Mouse (Mus musculus) heart, postnatal 36 days (tissue): ENCODE measurements around the gene Rnls. TPM values are rescaled to one million over a fixed set of nuclear protein-coding genes. Genes with fewer than 3 reads are reported as not detected.
A peak's percentile ranks its signal among the peaks of the same experiment; 100 is the strongest.

Experiments
- DNase-seq, 2 experiments: peaks; one replicate each; pipeline ENCODE4 v3.0.0; 2021 to 2022
- intact Hi-C: fragments of 180-260 bp; cut with DNase I; formaldehyde crosslinking; loops from one replicate; pipeline ENCODE4 v1.15.1; 2025
- total RNA-seq, 2 experiments: library from RNA; stranded (reverse); gene quantifications; 2 replicates each; pipeline ENCODE4 v1.2.3; 2021

Gene Rnls
- total RNA-seq, 2 experiments from 2014 or later = 14.3 to 16.2 TPM

DNA sequence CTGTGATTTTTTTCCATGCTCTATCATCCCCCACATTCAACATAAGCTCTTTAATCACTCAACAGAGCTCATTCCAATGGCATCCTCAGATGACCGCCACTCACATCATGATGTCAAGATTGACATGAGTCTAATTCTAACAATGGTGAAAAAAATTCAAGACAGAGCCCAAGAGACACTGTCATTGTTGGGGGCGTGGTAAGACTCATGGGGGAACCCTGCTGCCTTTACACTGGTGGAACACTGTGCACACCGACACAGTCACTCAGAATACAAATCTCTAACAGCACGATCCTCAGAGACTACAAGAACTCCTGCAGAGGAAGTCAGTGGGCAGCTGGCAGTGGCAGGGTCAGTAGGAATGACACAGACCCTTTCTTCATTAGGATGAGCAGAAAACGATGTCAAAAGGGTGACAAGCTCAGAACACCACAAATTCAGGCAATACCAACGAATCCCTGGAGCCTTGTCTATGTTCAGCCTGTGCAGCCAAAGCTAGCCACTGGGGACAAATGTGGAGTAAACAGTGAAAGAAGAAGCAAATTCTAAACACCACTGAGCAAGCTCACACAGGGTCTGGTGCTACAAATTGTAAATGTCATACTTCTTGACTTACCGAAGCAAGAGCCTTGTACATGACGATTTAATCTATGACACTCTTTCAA, 277.3 kb downstream of the Rnls start:
- peak in 1 of 2 experiments; percentile 44 for DNase-seq
- intact Hi-C loops = loop anchor here (5.0 kb wide), 2 partner anchors 37 to 113 kb away; no protein-coding TSS in a partner anchor

DNA sequence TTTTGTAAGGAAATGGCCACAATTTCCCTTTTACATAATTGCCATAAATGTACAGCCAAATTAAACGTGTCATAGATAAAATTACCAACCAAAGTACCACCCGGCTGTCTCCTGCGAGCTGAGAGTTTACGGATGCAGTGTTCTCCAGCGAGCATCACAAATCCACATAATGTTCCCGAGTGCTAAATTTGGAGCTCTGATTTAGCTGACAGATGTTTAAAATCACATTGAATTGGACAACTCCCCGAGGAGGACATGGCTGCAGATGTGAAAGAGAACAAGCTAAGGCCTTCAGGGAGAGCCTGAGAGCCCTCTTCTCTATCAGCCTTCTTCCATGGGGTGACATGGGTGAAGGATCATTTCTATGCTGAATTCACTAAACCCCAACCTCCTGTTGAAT, 278.3 kb downstream of the Rnls start:
- intact Hi-C loops = loop anchor here (5.0 kb wide), 1 partner anchor 36 kb away; no protein-coding TSS in a partner anchor
- peak in 1 of 2 experiments; percentile 42 for DNase-seq

DNA sequence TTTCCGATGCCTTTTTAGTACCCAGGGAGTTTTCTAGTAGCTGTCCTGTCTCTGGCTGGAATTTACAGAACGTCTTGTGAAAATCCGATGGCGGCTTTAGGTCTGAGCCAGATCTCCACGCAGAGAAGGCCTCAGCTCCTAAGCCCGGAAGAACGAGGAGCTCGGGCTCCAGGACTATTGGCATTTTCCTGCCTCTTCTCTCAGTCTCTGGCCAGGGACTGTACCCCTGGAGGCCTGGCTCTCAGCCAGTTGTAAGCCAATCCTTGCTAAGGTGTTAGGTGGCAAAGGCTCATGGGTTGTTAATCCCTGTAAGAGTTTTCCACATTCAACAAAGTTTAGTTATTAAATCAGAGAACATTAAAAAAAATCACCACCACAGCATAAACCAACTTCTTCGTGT, 281.7 kb downstream of the Rnls start:
- no peak for DNase-seq
- intact Hi-C loops = loop anchor here (5.0 kb wide), 1 partner anchor 33 kb away; no protein-coding TSS in a partner anchor

DNA sequence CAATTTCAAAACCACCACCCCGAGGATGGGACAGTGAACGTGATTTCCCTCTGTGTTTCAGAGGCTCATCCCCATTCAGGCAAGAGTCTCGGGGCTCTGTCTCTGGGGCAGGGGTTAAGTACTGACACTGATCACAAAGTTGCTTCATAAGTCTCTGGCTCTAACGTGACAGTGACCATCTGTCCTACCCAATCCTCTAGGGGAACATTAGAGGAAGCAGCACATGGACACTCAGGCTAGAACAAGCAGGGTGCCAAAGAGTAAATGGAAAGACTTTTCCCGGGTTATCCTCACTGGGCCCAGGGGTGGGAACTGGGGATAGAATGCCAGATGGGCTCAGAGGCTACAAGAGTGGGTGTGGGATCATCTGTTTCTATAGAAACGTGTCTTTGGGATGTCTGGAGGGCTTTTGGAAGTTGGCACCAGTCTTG, 282.1 kb downstream of the Rnls start:
- DNase-seq = peak; percentile 33 to 60
- intact Hi-C loops = loop anchor here (5.0 kb wide), 1 partner anchor 33 kb away; no protein-coding TSS in a partner anchor

DNA sequence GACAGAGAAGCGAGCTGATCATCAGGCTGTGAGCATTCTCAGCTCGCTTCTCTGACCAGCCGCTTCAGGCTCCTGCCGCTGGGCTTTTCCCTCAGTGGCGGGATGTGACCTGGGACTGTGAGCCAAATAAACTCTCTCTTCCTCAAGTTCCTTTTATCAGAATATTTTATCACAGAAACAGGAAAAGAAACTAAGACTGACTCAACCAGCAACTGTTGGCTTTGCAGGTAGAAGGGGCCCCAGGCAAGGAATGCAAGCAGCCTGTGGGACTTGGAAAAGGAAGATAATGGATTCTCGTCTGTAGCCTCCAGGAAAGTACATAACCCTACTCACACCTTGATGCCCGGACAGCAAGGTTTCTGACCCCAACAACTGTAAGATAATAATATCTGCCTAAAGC, 283.0 kb downstream of the Rnls start:
- intact Hi-C loops = no loop called here
- no peak for DNase-seq

DNA sequence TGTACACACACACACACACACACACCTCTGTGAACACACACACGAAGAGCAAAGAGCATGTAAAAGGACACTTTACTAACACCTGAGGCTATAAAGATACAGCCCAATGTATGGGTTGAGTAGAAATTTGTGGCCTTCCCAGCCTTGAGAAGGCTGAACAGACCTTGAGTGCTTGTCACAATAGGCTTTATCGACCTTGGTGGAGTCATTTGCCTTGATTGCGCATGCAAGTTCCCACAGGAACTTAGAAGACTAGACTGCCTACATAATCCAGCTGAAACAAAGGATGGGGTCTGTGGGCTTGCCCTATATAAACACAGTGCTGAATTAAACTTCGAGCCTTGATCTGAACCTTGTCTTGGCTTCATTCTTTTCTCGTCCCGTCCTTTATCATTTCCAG, 288.2 kb downstream of the Rnls start:
- no peak for DNase-seq
- intact Hi-C loops = loop anchor here (2.0 kb wide), 1 partner anchor 15 kb away; no protein-coding TSS in a partner anchor

DNA sequence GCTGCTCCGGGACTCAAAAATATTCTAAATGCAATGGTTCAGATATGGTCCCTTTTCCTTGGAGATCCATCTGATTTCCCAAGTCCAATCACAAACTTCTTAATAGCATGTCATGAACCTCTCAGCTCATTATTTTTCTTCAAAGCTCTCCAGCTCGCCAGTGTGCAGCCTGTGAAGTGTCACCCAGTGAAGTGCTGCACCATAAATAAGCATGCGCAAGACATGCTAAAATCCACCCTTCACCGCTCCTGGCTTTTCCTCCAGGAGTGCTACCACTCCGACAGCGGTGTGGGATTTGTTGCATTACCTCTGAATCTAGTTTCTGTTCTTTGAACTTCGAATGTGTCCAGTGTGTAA, 289.3 kb downstream of the Rnls start:
- intact Hi-C loops = loop anchor here (2.0 kb wide), 1 partner anchor 14 kb away; no protein-coding TSS in a partner anchor

DNA sequence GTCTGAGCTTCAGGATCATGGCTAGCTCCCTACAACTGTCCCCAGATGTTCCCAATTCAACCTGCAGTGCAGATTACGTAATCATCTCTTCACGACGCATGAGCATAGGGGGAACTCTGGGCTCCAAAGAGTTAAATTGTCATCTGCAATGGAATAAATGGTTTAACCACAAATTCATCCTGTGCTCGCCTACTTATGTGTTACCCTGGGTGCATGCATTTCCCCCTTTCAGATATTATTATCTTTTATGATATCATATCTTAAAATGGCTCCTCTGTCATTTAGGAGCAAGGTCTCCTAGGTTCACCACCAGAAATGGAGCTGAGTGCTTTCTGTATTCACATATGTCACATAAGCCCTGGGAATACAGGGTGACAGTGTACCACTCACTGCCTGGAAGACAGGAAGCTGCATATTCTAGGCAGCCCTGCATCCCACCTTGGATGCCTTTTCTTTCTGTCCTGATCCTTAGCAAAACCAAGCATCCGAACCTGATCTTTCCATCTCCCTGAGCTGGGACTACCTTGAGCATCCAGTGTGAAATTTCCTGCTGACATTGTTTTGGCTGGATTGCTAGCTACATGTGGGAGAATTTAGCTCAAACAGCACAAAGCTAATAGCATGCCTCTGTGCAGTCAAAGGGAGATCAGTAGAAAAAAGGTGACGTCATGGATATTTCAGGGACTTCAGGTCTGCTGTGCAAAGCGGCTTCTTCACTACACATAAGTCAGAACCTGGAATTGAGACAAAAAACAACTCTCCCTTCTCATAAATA, 289.9 kb downstream of the Rnls start:
- DNase-seq = no peak
- intact Hi-C loops = loop anchor here (2.0 kb wide), 1 partner anchor 13 kb away; no protein-coding TSS in a partner anchor

More for the DNA sequence above, 289.3 kb downstream of the Rnls start:
- DNase-seq = no peak

DNA sequence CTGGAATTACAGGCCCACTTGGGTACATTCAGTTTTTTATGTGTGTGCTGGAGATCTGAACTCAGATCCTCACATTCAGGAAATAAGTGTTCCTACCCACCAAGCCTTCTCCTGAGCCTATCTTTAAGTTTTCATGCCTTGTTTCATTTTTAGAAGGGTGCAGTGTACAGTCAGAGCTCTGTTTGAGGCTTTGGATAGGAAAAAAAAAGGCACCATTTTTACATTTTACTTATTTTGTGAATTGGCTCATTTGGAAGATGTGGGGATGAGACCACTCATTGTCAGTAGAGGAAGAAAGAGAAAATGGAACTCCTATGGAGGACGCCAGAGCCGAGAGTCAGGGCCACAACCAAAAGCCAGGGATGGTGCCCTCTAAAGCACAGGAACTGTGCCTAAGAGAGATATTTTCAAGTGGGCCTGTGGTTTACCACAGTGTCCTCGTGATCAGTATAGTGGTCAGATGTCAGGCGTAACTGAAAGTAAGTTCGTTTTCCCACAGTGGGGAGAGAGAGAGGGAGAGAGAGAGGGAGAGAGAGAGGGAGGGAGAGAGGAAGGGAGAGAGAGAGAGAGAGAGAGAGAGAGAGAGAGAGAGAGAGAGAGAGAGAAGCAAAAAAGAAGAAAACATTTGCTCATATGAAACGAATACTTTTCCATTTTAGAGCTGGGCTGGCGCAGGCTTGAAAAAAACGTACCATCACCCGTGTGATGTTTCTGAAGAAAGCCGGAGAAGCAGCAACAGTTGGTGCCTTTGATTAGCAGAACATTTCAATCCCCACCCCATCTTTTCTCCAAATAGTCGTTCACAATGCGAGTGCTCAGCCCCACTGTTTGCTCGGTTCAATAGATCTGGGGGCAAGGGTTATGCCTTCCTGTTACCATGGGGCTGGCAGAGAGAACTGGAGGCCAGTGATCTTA, 290.7 kb downstream of the Rnls start:
- peak in 1 of 2 experiments; percentile 33 for DNase-seq
- intact Hi-C loops = loop anchor here (2.0 kb wide), 1 partner anchor 13 kb away; no protein-coding TSS in a partner anchor

DNA sequence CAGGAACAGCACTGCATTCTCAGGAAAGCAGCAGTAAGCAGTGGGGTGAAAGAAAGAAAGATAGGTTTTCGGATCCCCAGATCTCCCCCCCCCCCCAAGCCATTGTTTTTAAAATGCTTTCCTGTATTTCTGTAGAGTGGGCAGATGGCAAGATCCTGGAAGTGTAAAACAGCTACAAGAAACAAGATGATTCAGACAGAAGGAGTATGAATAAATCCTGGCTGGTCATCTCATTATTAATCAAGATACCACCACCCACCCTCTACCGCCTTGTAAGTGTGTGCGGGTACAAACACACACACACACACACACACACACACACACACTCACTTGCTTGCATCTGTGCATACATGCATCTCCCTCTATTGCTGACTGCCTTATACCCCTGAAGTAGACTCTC, 291.5 kb downstream of the Rnls start:
- intact Hi-C loops = no loop called here
- no peak for DNase-seq

DNA sequence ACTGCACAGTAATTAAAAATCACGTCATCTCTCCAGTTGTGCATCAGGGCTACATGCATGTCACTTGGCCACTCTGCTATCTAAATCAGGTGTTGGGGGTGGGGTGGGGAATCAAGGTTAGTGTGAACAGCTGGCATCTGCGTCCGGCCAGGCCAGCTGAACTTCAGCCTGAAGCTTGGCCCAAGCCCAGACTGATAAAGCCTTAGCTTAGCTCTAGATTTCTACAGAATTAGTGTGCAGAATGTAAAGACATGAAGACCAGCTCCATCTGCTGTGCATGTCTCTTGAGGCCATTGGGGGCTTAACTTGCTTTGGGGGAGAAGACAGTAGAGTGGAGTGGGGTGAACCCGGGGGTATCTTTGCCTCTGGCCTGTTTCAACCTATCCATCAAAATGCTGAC, 292.1 kb downstream of the Rnls start:
- intact Hi-C loops = no loop called here
- DNase-seq = no peak

DNA sequence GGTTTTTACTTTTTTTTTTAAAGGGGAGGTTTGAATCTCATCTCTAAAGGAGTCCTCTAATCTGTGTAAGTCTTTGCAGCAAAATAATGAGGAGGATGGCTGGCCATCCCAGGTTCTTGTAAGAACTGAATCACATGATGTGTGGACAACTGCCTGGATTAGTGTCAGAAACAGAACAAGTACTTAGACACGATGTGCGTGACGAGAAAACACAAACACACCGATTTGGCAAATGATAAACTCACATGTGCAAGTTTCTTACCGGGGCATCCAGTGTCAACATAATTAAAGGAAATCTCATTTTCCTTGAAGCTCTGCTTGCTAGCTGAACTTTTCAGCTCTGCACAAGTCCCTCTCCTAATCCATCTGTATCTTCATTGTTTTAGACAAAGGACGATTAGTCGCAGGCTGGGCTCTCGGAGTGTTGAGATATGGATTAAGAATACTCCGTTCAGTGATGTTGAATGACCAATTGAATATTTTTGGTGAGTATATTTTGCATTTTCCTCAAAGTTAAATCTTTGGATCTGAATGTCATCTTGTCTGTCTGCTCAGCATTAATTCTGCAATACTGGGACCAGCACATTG, 292.8 kb downstream of the Rnls start:
- no peak for DNase-seq
- intact Hi-C loops = no loop called here

DNA sequence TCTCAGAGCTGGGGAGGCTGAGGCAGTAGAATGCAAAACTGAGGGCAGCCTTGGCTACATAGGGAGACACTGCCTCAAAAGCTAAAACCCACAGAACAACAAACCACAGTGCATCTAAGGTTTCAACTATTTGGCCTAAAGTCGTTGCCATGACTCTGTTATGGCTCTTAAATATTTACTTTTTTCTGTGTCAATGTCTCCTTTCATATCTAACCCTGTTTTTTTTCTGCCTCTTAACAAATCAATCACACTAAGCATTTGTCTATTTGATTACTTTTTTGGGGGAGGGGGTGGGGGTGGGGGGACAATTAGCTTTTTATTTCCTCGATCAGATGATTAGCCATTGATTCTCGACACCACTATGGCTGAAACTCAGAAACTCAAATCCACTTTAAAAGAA, 294.4 kb downstream of the Rnls start:
- intact Hi-C loops = no loop called here
- no peak for DNase-seq

DNA sequence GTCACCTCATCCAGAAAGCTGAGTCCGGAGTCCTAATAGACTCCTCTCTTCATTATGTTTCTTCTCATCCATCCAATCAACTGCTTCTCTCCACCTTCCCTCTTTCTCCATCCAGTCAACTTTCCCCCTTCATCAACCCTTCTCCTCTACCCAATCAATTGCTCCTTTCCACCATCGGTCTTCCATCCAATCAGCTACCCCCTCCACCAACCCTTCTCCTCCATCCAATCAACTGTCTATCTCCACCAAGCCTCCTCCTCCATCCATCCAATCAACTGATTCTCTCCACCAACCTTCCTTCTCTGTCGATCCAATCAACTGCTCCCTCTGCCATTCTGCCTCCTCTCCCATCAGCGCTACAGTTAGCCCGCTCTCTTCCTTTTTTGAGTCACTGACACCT, 295.5 kb downstream of the Rnls start:
- intact Hi-C loops = no loop called here
- no peak for DNase-seq

DNA sequence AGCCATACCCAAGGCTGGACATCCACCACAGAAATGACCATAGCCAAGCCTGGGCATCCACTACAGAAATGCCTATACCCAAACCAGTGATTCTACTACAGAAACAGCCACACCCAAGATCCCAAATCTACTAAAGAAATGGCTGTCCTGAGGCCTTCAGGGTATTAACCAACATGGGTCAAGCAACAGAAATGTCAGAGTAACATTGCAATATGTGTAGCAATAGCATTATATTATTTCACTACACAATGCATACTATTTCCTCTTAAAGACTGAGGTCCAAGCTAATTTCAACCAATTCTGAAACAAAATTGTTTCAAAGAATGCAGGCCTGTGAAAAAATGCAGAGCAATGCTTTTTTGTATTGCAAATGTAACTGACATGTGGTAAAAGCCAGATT, 299.5 kb downstream of the Rnls start:
- no peak for DNase-seq
- intact Hi-C loops = no loop called here

DNA sequence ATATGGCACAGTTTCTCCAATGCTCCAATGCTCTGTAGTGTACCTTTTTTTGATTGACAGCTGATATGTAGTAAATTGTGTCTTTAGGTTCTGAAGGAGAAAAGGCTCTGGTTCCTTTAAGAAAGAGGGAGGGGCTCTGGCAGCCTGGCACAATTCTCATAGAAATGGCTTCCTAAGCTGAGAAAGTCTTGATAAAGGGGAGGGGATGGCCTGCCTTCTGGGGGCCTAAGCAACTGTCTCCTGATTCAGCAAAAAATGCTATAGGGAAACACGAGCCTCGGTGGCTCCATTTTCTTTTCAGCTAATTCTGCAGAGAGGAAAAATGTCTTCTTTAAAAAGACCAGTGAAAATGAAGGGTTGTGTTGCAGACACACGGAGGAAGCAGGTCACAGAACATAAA, 300.8 kb downstream of the Rnls start:
- intact Hi-C loops = no loop called here

DNA sequence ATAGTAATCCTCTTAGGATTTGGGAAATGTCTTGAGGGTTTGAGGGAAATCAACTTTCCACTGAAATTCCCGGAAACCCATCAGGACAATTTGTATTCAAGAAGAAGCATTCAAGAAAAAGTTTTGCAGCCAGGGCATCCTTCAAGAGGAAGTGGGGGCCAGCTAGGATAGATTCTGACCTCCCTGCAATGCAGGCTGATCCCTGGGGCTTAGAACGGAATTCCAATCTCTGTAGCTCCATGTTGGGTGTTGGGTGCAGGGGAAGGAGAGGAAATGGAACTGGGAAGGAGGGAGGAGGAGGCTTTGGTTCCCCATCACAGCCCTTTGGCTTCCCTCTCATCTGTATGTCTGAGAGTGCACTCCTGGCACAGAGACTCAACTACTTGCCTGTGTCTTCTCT, 303.2 kb downstream of the Rnls start:
- no peak for DNase-seq
- intact Hi-C loops = loop anchor here (2.0 to 10.0 kb wide), 2 partner anchors 14 to 334 kb away; partner anchors contain the start of gene Pten

More for the DNA sequence above, 300.8 kb downstream of the Rnls start:
- DNase-seq = no peak

DNA sequence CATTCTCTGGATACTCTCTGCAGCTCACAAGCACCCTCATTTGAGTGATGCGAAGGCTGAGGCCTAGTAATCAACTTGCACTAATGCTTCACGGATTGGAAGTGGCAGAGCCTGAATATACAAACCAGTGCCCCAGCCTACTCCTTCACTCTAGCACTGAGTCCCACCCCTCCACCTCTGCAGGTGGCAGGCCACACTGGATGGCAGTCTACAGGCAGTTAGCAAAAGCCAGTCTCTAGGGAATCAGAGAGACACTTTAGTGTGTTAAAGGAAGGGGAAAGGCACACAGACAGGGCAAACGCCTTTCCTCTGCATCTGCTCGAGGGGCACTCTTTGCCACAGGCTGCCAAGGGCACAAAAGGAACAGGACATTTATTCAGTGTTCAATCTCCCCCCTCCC, 304.1 kb downstream of the Rnls start:
- intact Hi-C loops = loop anchor here (2.0 to 10.0 kb wide), 2 partner anchors 15 to 333 kb away; partner anchors contain the start of gene Pten
- no peak for DNase-seq
